Mouse (Mus musculus): Measurements from ENCODE around the gene Mypop.

Mypop gene

GRCm38 (mm10) chr7:18990601-18991295 lies at the start of gene Mypop:
Gene Mypop, plus strand, starts transcription at chr7:18991245.
- DNase-seq (ENCODE audit: low spot score in 2 of 2), result peak; percentile 97 to 99

- DNase-seq (ENCODE audit: low spot score in 2 of 2), result no peak
These were observed 48.7 kb upstream of the Mypop start for GRCm38 (mm10) chr7:18942376-18942775.

GRCm38 (mm10) chr7:18942815-18943214 lies 48.2 kb upstream of the Mypop start:
- no peak for DNase-seq (ENCODE audit: low spot score in 2 of 2)

- DNase-seq (ENCODE audit: low spot score in 2 of 2), result no peak
These were observed 42.9 kb upstream of the Mypop start for GRCm38 (mm10) chr7:18948151-18948550.

- no peak for DNase-seq (ENCODE audit: low spot score in 2 of 2)
These were observed 41.1 kb upstream of the Mypop start for GRCm38 (mm10) chr7:18949781-18950522.

GRCm38 (mm10) chr7:18950523-18951315 lies 40.3 kb upstream of the Mypop start:
- DNase-seq (ENCODE audit: low spot score in 2 of 2), result no peak

GRCm38 (mm10) chr7:18951397-18951796 lies 39.6 kb upstream of the Mypop start:
- DNase-seq (ENCODE audit: low spot score in 2 of 2), result no peak

- DNase-seq (ENCODE audit: low spot score in 2 of 2), result no peak
These were observed 33.3 kb upstream of the Mypop start for GRCm38 (mm10) chr7:18957569-18958383.

- DNase-seq (ENCODE audit: low spot score in 2 of 2), result no peak
These were observed 32.7 kb upstream of the Mypop start for GRCm38 (mm10) chr7:18958384-18958766.

GRCm38 (mm10) chr7:18959446-18959845 lies 31.6 kb upstream of the Mypop start:
- DNase-seq (ENCODE audit: low spot score in 2 of 2), result no peak

GRCm38 (mm10) chr7:18962171-18962792 lies 28.8 kb upstream of the Mypop start:
- no peak for DNase-seq (ENCODE audit: low spot score in 2 of 2)

GRCm38 (mm10) chr7:18962795-18963194 lies 28.2 kb upstream of the Mypop start:
- DNase-seq (ENCODE audit: low spot score in 2 of 2), result no peak

GRCm38 (mm10) chr7:18963294-18963843 lies 27.7 kb upstream of the Mypop start:
- DNase-seq (ENCODE audit: low spot score in 2 of 2), result no peak

GRCm38 (mm10) chr7:18965312-18965711 lies 25.7 kb upstream of the Mypop start:
- DNase-seq (ENCODE audit: low spot score in 2 of 2), result no peak

- DNase-seq (ENCODE audit: low spot score in 2 of 2), result no peak
These were observed 23.4 kb upstream of the Mypop start for GRCm38 (mm10) chr7:18967603-18968002.

GRCm38 (mm10) chr7:18970956-18971355 lies 20.1 kb upstream of the Mypop start:
- DNase-seq (ENCODE audit: low spot score in 2 of 2), result no peak

GRCm38 (mm10) chr7:18978381-18978780 lies 12.7 kb upstream of the Mypop start:
- DNase-seq (ENCODE audit: low spot score in 2 of 2), result no peak

- DNase-seq (ENCODE audit: low spot score in 2 of 2), result no peak
These were observed 4.5 kb upstream of the Mypop start for GRCm38 (mm10) chr7:18986503-18986902.

GRCm38 (mm10) chr7:18987100-18987499 lies 3.9 kb upstream of the Mypop start, which contains the start of gene Nanos2:
Gene Nanos2, plus strand, starts transcription at chr7:18987400.
- no peak for DNase-seq (ENCODE audit: low spot score in 2 of 2)

- no peak for DNase-seq (ENCODE audit: low spot score in 2 of 2)
These were observed 3.3 kb upstream of the Mypop start for GRCm38 (mm10) chr7:18987747-18988146.

- no peak for DNase-seq (ENCODE audit: low spot score in 2 of 2)
These were observed 2.3 kb upstream of the Mypop start for GRCm38 (mm10) chr7:18988780-18989179.
